Mouse (Mus musculus) CH12.LX (cell line): ENCODE measurements around the gene Cfap74. TPM values are rescaled to one million over a fixed set of nuclear protein-coding genes. Genes with fewer than 3 reads are reported as not detected.

Source experiments
- DNase-seq: peaks from one replicate; pipeline ENCODE4 v3.0.0-alpha.2; 2013; ENCODE audit errors: extremely low read depth
- H3K27ac ChIP-seq: 2 replicates; pipeline ENCODE4 v1.5.1; 2012; ENCODE audit warnings: low read depth, mild to moderate bottlenecking, control low read depth, moderate library complexity; ENCODE audit not compliant: insufficient read depth
- H3K27me3 ChIP-seq: replicated peaks from 2 replicates; pipeline ENCODE3; 2012; ENCODE audit warnings: inconsistent platforms
- H3K36me3 ChIP-seq, 2 experiments: replicated peaks in 1 of 2; 2 replicates each; pipeline versions ENCODE3 to v1.6.1; 2012; ENCODE audit warnings: inconsistent platforms in 1 of 2, low read length in 1 of 2, mild to moderate bottlenecking in 1 of 2, mixed read lengths in 1 of 2, moderate library complexity in 1 of 2; ENCODE audit not compliant: control insufficient read depth in 1 of 2, insufficient read depth in 1 of 2
- H3K4me1 ChIP-seq, 2 experiments: 2 replicates each; pipeline ENCODE4 v1.6.1; 2012; ENCODE audit warnings: inconsistent platforms in 1 of 2, moderate library complexity in 1 of 2; ENCODE audit not compliant: insufficient read depth in 2 of 2, control insufficient read depth in 1 of 2
- H3K4me2 ChIP-seq: 2 replicates; pipeline ENCODE4 v1.6.1; 2012; ENCODE audit warnings: low read depth, mild to moderate bottlenecking, control low read depth; ENCODE audit not compliant: poor library complexity, insufficient read depth, severe bottlenecking
- H3K4me3 ChIP-seq, 3 experiments: fragments of 150-350 bp in 1 of 3; sonication (generic) in 1 of 3; replicated peaks in 1 of 3; 2 replicates each; pipeline versions ENCODE3 to v1.5.1; 2011 to 2012; ENCODE audit warnings: low read depth in 2 of 3, low read length in 2 of 3, mild to moderate bottlenecking in 2 of 3, moderate library complexity in 2 of 3, control low read depth in 1 of 3, improper control_type of control experiment in 1 of 3, inconsistent platforms in 1 of 3, mixed read lengths in 1 of 3; ENCODE audit not compliant: poor library complexity in 1 of 3
- H3K79me2 ChIP-seq: replicated peaks from 2 replicates; pipeline ENCODE4 v1.6.1; 2012; ENCODE audit warnings: mild to moderate bottlenecking, moderate library complexity; ENCODE audit not compliant: control insufficient read depth, poor library complexity, insufficient read depth, severe bottlenecking; ENCODE audit errors: extremely low read depth
- H3K9ac ChIP-seq: 2 replicates; pipeline ENCODE4 v1.6.1; 2012; ENCODE audit warnings: low read depth, mild to moderate bottlenecking, control low read depth, moderate library complexity; ENCODE audit not compliant: insufficient read depth
- H3K9me3 ChIP-seq: replicated peaks from 2 replicates; pipeline ENCODE3; 2012; ENCODE audit warnings: low read length, inconsistent platforms, mixed read lengths
- BHLHE40 ChIP-seq: IDR thresholded peaks from 2 replicates; pipeline ENCODE4 v1.6.1; 2011; ENCODE audit warnings: mild to moderate bottlenecking, low read depth, low read length, improper control_type of control experiment
- CHD2 ChIP-seq: IDR thresholded peaks from 2 replicates; pipeline ENCODE4 v1.6.1; 2011; ENCODE audit warnings: low read length, improper control_type of control experiment
- EP300 ChIP-seq: IDR thresholded peaks from 2 replicates; pipeline ENCODE4 v1.6.1; 2011; ENCODE audit warnings: low read length, improper control_type of control experiment
- ETS1 ChIP-seq: conservative IDR thresholded peaks from 2 replicates; pipeline ENCODE4 v1.6.1; 2012; ENCODE audit warnings: low read depth, mild to moderate bottlenecking, inconsistent platforms, low read length, improper control_type of control experiment, moderate library complexity
- GABPA ChIP-seq: IDR thresholded peaks from 2 replicates; pipeline ENCODE4 v1.6.1; 2012; ENCODE audit warnings: low read depth, low read length, improper control_type of control experiment, inconsistent platforms; ENCODE audit not compliant: insufficient replicate concordance
- MEF2A ChIP-seq: IDR thresholded peaks from 2 replicates; pipeline ENCODE4 v1.6.1; 2014; ENCODE audit warnings: low read depth, mild to moderate bottlenecking, inconsistent platforms, low read length, improper control_type of control experiment, borderline replicate concordance
- NELFE ChIP-seq: IDR thresholded peaks from 2 replicates; pipeline ENCODE4 v1.6.1; 2011; ENCODE audit warnings: low read depth, low read length, improper control_type of control experiment
- NRF1 ChIP-seq: IDR thresholded peaks from 2 replicates; pipeline ENCODE4 v1.6.1; 2014; ENCODE audit warnings: low read depth, mild to moderate bottlenecking, inconsistent platforms, low read length, improper control_type of control experiment, moderate library complexity
- PAX5 ChIP-seq: IDR thresholded peaks from 2 replicates; pipeline ENCODE4 v1.6.1; 2012; ENCODE audit warnings: low read length, inconsistent platforms, mixed read lengths
- RAD21 ChIP-seq: IDR thresholded peaks from 2 replicates; pipeline ENCODE4 v1.6.1; 2011; ENCODE audit warnings: low read depth, mild to moderate bottlenecking, low read length, improper control_type of control experiment, moderate library complexity
- SMC3 ChIP-seq: IDR thresholded peaks from 2 replicates; pipeline ENCODE4 v1.6.1; 2011; ENCODE audit warnings: low read depth, low read length, improper control_type of control experiment
- TCF12 ChIP-seq: IDR thresholded peaks from 2 replicates; pipeline ENCODE4 v1.6.1; 2014; ENCODE audit warnings: low read depth, mild to moderate bottlenecking, inconsistent platforms, low read length, improper control_type of control experiment
- USF1 ChIP-seq: IDR thresholded peaks from 2 replicates; pipeline ENCODE4 v1.6.1; 2014; ENCODE audit warnings: low read depth, mild to moderate bottlenecking, inconsistent platforms, low read length, improper control_type of control experiment
- ZKSCAN1 ChIP-seq: IDR thresholded peaks from 2 replicates; pipeline ENCODE4 v1.6.1; 2012; ENCODE audit warnings: low read depth, inconsistent platforms, low read length, improper control_type of control experiment, borderline replicate concordance
- ZMIZ1 ChIP-seq: IDR thresholded peaks from 2 replicates; pipeline ENCODE4 v1.6.1; 2012; ENCODE audit warnings: low read depth, mild to moderate bottlenecking, inconsistent platforms, low read length, improper control_type of control experiment
- ZNF384 ChIP-seq: IDR thresholded peaks from 2 replicates; pipeline ENCODE4 v1.6.1; 2012; ENCODE audit warnings: low read depth, low read length, improper control_type of control experiment, inconsistent platforms
- dilution Hi-C: fragments of 300-500 bp; cut with MboI; formaldehyde crosslinking; loops from 2 replicates; pipeline ENCODE4 v1.14.3; 2020; ENCODE audit warnings: low sequenced_read_pairs; ENCODE audit not compliant: extremely low pct_unique_long_range_greater_than_20kb, extremely low pct_ligation_motif_present
- in situ Hi-C: fragments of 300-500 bp; cut with MboI; formaldehyde crosslinking; loops from 3 replicates; pipeline ENCODE4 v1.14.3; 2019; ENCODE audit warnings: low sequenced_read_pairs, low pct_ligation_motif_present, low pct_unique_long_range_greater_than_20kb, mixed read lengths
- polyA plus RNA-seq: library from polyadenylated mRNA; unstranded; fragments of >175 nt; gene quantifications from 2 replicates; pipeline ENCODE4 v1.2.1, GENCODE M21; 2012; ENCODE audit warnings: low read depth; ENCODE audit not compliant: insufficient read length
- total RNA-seq, 2 experiments: library from RNA; depleted of rRNA; stranded (reverse); fragments of 300-350 nt in 1 of 2; fragments of >200 nt in 1 of 2; gene quantifications; 2 replicates each; pipeline ENCODE4 v1.2.3; 2012 to 2014

Gene Cfap74
- total and polyA plus RNA-seq, 3 experiments = 4.7 to 8.5 (median 5.2) TPM

DNA sequence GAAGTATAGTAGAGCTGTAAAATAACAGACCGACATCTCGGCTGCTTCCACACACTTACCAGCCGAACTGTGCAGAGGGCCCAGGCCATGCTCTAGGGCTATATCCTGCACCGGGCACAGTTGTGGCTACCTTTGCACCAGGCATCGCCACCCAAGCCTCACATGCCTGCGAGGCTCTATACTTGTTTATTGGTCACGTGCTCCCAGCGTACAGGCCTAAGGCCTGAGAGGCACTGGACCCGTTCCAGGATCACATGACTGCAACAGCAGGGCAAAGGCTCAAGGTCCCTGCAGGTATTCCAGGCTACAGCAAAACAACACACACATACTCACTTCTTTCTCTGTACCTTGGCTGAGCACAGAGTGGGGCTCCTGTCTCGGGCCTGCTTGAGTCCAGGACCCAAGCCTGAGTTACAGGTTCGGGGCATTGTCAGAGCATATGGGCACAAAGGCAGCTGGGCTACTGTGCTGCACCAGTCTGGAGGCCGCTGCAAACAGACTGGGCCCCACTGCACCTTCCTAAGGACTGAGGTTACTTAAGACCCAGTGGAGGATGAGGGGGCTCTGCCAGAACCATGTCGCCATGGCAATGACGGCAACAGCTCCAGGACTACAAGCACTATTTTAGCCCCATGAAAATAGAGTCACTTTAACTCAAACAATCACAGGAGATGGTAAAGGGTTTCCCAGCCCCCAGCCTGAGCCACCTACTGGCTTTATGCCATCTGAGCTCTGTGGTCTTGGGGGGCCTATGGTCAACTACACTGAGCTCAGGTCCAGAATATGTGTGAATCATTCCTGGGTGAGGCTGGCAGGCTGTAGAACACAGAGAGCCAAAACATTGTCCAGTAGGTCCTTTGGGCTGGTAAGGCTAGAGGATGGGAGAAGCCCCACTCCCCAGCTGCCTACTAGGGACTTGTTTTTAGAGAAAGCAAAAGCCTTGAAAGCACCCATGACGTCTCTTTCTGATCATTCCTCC, 38.0 kb upstream of the Cfap74 start:
- in situ Hi-C loops = no loop called here
- Histone ChIP-seq H3K4me2 (no peak overlapping the region), H3K9ac (no peak overlapping the region), H3K36me3 (no peaks in the 10 kb centered on the region), H3K4me3 (no peak overlapping the region), H3K9me3 (no peaks in the 10 kb centered on the region), H3K27me3 (peaks cover 48% of the 10 kb centered on the region), H3K4me1 (peaks cover 16 to 22% of the 10 kb centered on the region in 2 experiments), H3K79me2 (no peaks in the 10 kb centered on the region), H3K27ac (no peak overlapping the region)
- no peak for TF ChIP-seq NRF1
- TF ChIP-seq ZMIZ1 = no peak
- no peak for TF ChIP-seq BHLHE40
- TF ChIP-seq GABPA = no peak
- TF ChIP-seq ZNF384 = no peak
- no peak for TF ChIP-seq USF1
- no peak for TF ChIP-seq RAD21
- no peak for TF ChIP-seq MEF2A
- TF ChIP-seq CHD2 = no peak
- no peak for TF ChIP-seq EP300
- no peak for TF ChIP-seq ZKSCAN1
- dilution Hi-C loops = no loop called here
- DNase-seq = no peak

DNA sequence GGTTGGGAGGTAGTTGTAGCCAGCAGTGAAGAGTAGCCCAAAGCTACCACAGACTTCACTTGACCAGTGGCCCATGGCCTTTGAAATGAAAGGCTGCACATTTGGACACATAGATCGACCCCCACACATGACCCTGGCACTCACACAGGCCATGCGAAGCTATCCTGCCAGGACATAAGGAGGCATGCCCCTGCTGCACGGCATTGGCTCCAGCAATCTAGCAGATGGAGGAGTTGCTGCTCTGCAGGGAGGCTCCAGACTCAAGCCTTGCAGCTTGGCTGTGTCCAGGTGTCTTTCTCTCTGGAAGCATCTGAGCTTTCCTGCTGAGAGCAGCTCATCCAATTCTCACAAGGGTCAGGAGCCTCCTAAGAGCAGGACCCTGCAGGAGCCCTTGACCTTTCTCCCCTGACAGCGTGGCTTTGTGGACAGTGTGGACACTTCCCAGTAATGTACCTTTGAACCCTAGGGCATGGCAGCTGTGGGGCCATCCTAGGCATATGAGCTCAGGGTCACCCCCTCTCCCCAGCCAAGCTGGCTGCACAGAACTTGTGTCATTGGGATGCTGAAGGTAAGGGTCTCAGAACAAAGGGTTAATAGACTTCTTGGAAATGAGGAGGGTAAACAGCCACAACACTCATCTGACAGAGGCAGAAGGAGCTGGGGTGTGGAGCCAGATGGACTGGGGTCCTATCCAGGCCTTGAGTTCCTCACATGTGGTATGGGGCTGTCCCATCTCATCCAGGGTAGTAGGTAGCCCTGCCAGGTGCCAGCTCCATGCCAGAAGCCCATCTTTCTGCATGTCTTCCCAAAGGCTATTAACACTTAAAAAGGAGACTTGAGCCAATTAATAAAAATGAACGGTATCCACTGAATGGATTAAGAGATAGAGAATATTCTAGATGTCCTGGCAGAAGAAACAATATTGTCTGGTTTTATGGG, 36.9 kb upstream of the Cfap74 start:
- Histone ChIP-seq H3K27ac (no peak overlapping the region), H3K4me3 (no peak overlapping the region), H3K4me1 (peaks cover 9 to 13% of the 10 kb centered on the region in 2 experiments), H3K27me3 (peaks cover 56% of the 10 kb centered on the region), H3K4me2 (no peak overlapping the region), H3K9me3 (no peaks in the 10 kb centered on the region), H3K79me2 (no peaks in the 10 kb centered on the region), H3K36me3 (no peaks in the 10 kb centered on the region), H3K9ac (no peak overlapping the region)
- dilution Hi-C loops = no loop called here
- no peak for TF ChIP-seq ZNF384
- TF ChIP-seq SMC3 = no peak
- TF ChIP-seq USF1 = no peak
- TF ChIP-seq TCF12 = no peak
- no peak for TF ChIP-seq NELFE
- no peak for TF ChIP-seq ETS1
- no peak for TF ChIP-seq PAX5
- TF ChIP-seq CHD2 = no peak
- no peak for TF ChIP-seq RAD21
- DNase-seq = no peak
- in situ Hi-C loops = no loop called here
